Mouse (Mus musculus): ENCODE data around the gene Nlrp2.

Nlrp2 gene

DNA sequence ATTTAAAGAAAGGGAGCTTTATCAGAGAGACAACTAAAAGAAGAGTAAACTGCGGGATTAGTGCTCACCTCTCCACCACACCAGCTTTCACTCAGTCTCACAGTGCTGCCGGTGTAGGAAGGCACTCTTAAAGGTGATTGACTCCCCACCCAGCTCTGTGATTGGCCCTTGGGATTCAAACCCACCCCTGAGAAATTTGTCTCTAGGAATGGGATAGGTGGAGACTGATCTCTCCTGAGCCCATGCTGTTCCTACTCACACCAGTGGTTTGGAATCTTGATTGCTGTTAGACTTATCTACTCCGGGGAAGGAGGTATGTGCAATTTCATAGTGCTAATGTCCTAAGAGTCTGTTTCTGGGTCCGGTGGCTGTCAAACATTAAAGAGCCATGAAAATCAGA is at the start of gene Nlrp2:
TSS of gene Nlrp2 (minus strand) at position 101 of the 400 bp plus-strand sequence.
- DNase-seq, result no peak

DNA sequence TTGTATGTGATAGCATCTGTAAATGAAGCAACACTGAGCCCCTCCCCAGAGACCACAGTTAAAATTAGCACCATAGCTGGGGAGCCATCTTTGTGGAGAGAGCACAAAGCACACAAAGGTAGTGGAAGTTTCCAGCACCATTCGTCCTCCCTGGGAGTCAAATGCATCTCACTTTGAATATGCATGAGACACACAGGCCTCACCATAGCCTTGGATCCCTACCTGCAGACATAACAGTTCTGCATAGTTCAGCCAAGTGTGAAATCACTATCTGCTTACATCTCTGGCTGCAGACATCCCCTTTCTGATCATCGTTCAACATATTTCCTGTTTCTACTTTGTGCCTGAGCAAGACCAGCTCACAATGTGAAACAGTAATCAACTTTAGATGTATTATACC is 15.9 kb upstream of the Nlrp2 start:
- no peak for DNase-seq

DNA sequence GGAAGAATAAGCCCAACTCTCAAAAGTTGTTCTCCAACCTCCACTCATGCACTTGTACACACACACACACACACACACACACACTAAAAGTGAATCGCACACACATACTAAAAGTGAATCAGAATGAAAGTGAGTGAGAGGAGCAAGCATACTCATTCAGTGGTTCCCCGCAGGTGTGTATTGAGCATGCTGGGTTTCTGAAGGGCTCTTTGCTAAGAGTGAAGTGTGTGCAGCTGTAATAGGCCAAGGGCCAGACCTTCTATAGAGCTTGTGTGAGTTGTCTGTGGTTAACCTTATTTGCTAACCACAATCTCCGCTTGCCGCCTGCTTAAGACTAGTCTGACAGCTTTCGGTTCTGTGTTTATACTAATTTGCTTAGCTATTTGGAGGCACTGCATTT is 12.8 kb upstream of the Nlrp2 start:
- no peak for DNase-seq

DNA sequence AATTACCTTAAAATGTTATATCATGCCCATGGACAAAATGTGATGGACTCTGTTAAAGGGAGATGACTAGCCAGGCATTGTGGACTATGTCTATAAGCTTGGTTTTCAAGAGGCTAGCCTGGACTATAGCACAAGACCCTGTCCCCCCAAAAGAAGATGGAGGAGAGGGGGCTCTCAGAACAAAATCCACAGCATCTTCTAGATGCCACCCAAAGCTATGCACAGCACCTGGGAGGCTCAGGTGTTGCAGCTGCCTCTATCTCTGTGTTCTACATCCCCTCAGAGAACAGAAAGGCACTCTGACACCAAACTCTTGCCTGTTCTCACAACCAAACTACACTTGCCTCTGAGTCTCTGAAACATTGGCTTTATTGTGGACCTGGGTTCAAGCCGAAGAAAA is 598 bp downstream of the Nlrp2 start, which contains the start of gene Gm5065:
TSS of gene Gm5065 (plus strand) at position 301 of the 400 bp plus-strand sequence.
- no peak for DNase-seq

DNA sequence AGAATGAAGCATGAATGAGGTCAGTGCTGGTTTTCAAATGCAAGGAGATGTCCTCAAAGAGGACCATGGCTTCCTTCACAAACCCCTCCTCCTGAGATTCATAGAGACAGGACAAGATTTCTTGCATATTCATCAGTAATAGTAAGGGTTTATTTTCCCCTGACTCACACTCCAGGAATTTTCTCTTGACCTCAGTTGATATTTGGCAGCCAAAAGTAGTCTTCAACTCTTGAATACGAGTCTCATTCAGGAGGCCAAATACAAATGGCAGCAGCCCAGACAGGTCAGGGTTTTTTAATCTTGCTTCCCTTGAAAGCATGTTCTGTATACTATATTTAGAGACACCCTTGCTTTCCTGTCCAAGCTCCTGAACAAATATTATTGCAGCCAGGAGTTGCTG is 23.3 kb downstream of the Nlrp2 start:
- DNase-seq, result no peak

DNA sequence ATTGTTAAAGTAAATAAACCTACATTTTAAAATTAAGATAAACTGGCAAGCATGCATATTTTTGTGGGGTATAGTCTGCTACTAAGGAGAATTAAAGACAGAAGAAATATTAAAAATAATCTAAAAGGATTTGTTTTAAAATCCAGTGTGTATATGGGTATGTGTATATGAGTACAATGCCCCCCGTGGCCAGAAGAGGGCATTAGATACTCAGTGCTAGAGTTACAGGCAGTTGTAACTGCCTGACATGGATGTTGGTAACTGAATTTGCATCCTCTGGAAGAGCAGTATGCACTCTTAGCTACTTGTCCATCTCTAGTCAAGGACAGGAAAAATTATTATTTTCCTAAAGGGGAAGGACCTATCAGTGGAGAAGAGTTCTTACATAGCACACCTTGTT is 62.6 kb downstream of the Nlrp2 start:
- DNase-seq, result no peak

DNA sequence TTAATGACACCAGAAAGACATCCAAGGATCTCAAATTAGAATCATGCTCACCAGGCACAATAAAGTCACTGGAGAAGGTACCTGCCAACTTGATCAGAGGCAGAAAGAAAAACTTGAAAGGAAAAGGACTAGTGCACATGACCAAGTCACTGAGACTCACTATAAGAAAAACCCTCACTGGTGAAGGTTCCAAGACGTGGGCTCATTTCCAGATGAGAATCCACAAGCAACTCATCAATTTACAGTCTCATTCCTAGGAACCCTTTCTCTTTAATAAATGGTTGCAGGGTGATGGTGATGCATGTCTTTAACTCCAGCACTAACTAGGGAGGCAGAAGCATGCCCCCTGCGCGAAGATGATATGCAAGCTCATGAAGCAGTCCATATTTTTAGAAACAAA is 87.8 kb downstream of the Nlrp2 start:
- no peak for DNase-seq
